Mouse (Mus musculus) CH12.LX (cell line): ENCODE results near the gene Notch3.

ENCODE experiments used
- CTCF ChIP-seq, 2 experiments: IDR thresholded peaks in 1 of 2; conservative IDR thresholded peaks in 1 of 2; 2 replicates each; pipeline ENCODE4 v1.5.1; 2011 to 2012; ENCODE audit warnings: low read depth in 2 of 2, low read length in 2 of 2, improper control_type of control experiment in 1 of 2, inconsistent platforms in 1 of 2, mild to moderate bottlenecking in 1 of 2, moderate library complexity in 1 of 2
- ELF1 ChIP-seq: IDR thresholded peaks from 2 replicates; pipeline ENCODE4 v1.6.1; 2014; ENCODE audit warnings: low read depth, mild to moderate bottlenecking, inconsistent platforms, low read length, improper control_type of control experiment
- KAT2A ChIP-seq: IDR thresholded peaks from 2 replicates; pipeline ENCODE4 v1.6.1; 2012; ENCODE audit warnings: low read length, improper control_type of control experiment, inconsistent platforms; ENCODE audit not compliant: insufficient replicate concordance
- MAZ ChIP-seq: IDR thresholded peaks from 2 replicates; pipeline ENCODE4 v1.6.1; 2012; ENCODE audit warnings: low read depth, mild to moderate bottlenecking, inconsistent platforms, low read length, improper control_type of control experiment, moderate library complexity
- MEF2A ChIP-seq: IDR thresholded peaks from 2 replicates; pipeline ENCODE4 v1.6.1; 2014; ENCODE audit warnings: low read depth, mild to moderate bottlenecking, inconsistent platforms, low read length, improper control_type of control experiment, borderline replicate concordance
- MYC ChIP-seq: IDR thresholded peaks from 2 replicates; pipeline ENCODE4 v1.6.1; 2011; ENCODE audit warnings: low read depth, mild to moderate bottlenecking, improper control_type of control experiment, low read length
- SIN3A ChIP-seq: IDR thresholded peaks from 2 replicates; pipeline ENCODE4 v1.6.1; 2012; ENCODE audit warnings: low read length, improper control_type of control experiment, inconsistent platforms
- TCF12 ChIP-seq: IDR thresholded peaks from 2 replicates; pipeline ENCODE4 v1.6.1; 2014; ENCODE audit warnings: low read depth, mild to moderate bottlenecking, inconsistent platforms, low read length, improper control_type of control experiment
- USF2 ChIP-seq: conservative IDR thresholded peaks from 2 replicates; pipeline ENCODE4 v1.6.1; 2011; ENCODE audit warnings: low read depth, low read length, improper control_type of control experiment

GRCm38 (mm10) chr17:32160882-32161281, 5.8 kb downstream of the Notch3 start:
- TF ChIP-seq CTCF (conservative IDR thresholded peaks at IDR 0.05 in 1 of 2, IDR thresholded peaks at IDR 0.05 in 1 of 2; ENCODE audit: low read depth in 2 of 2, low read length in 2 of 2) (no peak), MYC (no peak), MAZ (no peak), ELF1 (no peak), KAT2A (no peak), SIN3A (no peak), MEF2A (no peak), TCF12 (no peak), USF2 (no peak)
